Mouse (Mus musculus): ENCODE data around the gene Slc6a5. TPM values are rescaled to one million over a fixed set of nuclear protein-coding genes. Genes with fewer than 3 reads are reported as not detected.

The Slc6a5 gene
- total and polyA plus RNA-seq, 3 experiments: 0.02 TPM; not detected in 2

- H3K4me3 ChIP-seq: no peak overlapping the region
- DNase-seq: no peak
- TF ChIP-seq CTCF (IDR thresholded peaks at IDR 0.05) (no peak), EP300 (IDR thresholded peaks at IDR 0.05; ENCODE audit: insufficient read depth, low read depth, low read length) (no peak), POLR2A (IDR thresholded peaks at IDR 0.05; ENCODE audit: insufficient read depth, low read depth, low read length) (no peak)
- H3K36me3 ChIP-seq (ENCODE audit: control insufficient read depth, insufficient read depth, low read length): no peaks in the 10 kb centered on the region
- H3K27me3 ChIP-seq (ENCODE audit: control insufficient read depth, insufficient read depth, low read length): no peaks in the 10 kb centered on the region
- H3K79me2 ChIP-seq (replicated peaks; ENCODE audit: control insufficient read depth, insufficient read depth, low read length): no peaks in the 10 kb centered on the region
- 84% methylated on average over 13 of the region's 13 CpGs for WGBS
- H3K9ac ChIP-seq (ENCODE audit: low read depth, low read length): no peak overlapping the region
- no peaks in the 10 kb centered on the region for H3K4me1 ChIP-seq (ENCODE audit: control insufficient read depth, insufficient read depth, low read length)
- no peak overlapping the region for H3K27ac ChIP-seq
- intact Hi-C loops (cut with DNase I): no loop called here
These were observed 30.9 kb upstream of the Slc6a5 start for GRCm38 (mm10) chr7:49879051-49879450.

- Histone ChIP-seq H3K4me3 (no peak overlapping the region), H3K27ac (no peak overlapping the region), H3K79me2 (replicated peaks; ENCODE audit: control insufficient read depth, insufficient read depth, low read length) (no peaks in the 10 kb centered on the region), H3K36me3 (ENCODE audit: control insufficient read depth, insufficient read depth, low read length) (no peaks in the 10 kb centered on the region), H3K9ac (ENCODE audit: low read depth, low read length) (no peak overlapping the region), H3K4me1 (ENCODE audit: control insufficient read depth, insufficient read depth, low read length) (no peaks in the 10 kb centered on the region), H3K27me3 (ENCODE audit: control insufficient read depth, insufficient read depth, low read length) (no peaks in the 10 kb centered on the region)
- intact Hi-C loops (cut with DNase I): no loop called here
- WGBS: 73% methylated on average over 8 of the region's 8 CpGs
- no peak for DNase-seq
- TF ChIP-seq CTCF (IDR thresholded peaks at IDR 0.05): no peak
These were observed 29.8 kb upstream of the Slc6a5 start for GRCm38 (mm10) chr7:49879998-49880707.

- Histone ChIP-seq H3K27me3 (ENCODE audit: control insufficient read depth, insufficient read depth, low read length) (no peaks in the 10 kb centered on the region), H3K9ac (ENCODE audit: low read depth, low read length) (no peak overlapping the region), H3K79me2 (replicated peaks; ENCODE audit: control insufficient read depth, insufficient read depth, low read length) (no peaks in the 10 kb centered on the region), H3K36me3 (ENCODE audit: control insufficient read depth, insufficient read depth, low read length) (no peaks in the 10 kb centered on the region), H3K27ac (no peak overlapping the region), H3K4me1 (ENCODE audit: control insufficient read depth, insufficient read depth, low read length) (no peaks in the 10 kb centered on the region), H3K4me3 (no peak overlapping the region)
- intact Hi-C loops (cut with DNase I): no loop called here
- TF ChIP-seq CTCF (IDR thresholded peaks at IDR 0.05) (no peak), EP300 (IDR thresholded peaks at IDR 0.05; ENCODE audit: insufficient read depth, low read depth, low read length) (no peak), POLR2A (IDR thresholded peaks at IDR 0.05; ENCODE audit: insufficient read depth, low read depth, low read length) (no peak)
- DNase-seq: no peak
- WGBS: 13% methylated on average over 4 of the region's 4 CpGs
These were observed 27.7 kb upstream of the Slc6a5 start for GRCm38 (mm10) chr7:49882288-49882687.

GRCm38 (mm10) chr7:49882694-49883389 lies 27.1 kb upstream of the Slc6a5 start:
- Histone ChIP-seq H3K79me2 (replicated peaks; ENCODE audit: control insufficient read depth, insufficient read depth, low read length) (no peaks in the 10 kb centered on the region), H3K36me3 (ENCODE audit: control insufficient read depth, insufficient read depth, low read length) (no peaks in the 10 kb centered on the region), H3K4me1 (ENCODE audit: control insufficient read depth, insufficient read depth, low read length) (no peaks in the 10 kb centered on the region), H3K4me3 (no peak overlapping the region), H3K27me3 (ENCODE audit: control insufficient read depth, insufficient read depth, low read length) (no peaks in the 10 kb centered on the region), H3K9ac (ENCODE audit: low read depth, low read length) (no peak overlapping the region), H3K27ac (no peak overlapping the region)
- no peak for DNase-seq
- intact Hi-C loops (cut with DNase I): no loop called here
- WGBS: 17% methylated on average over 16 of the region's 16 CpGs
- TF ChIP-seq POLR2A (IDR thresholded peaks at IDR 0.05; ENCODE audit: insufficient read depth, low read depth, low read length): no peak

- no peak overlapping the region for H3K9ac ChIP-seq (ENCODE audit: low read depth, low read length)
- no peaks in the 10 kb centered on the region for H3K36me3 ChIP-seq (ENCODE audit: control insufficient read depth, insufficient read depth, low read length)
- no peaks in the 10 kb centered on the region for H3K27me3 ChIP-seq (ENCODE audit: control insufficient read depth, insufficient read depth, low read length)
- intact Hi-C loops (cut with DNase I): no loop called here
- no peak for DNase-seq
- TF ChIP-seq CTCF (IDR thresholded peaks at IDR 0.05) (no peak), EP300 (IDR thresholded peaks at IDR 0.05; ENCODE audit: insufficient read depth, low read depth, low read length) (no peak), POLR2A (IDR thresholded peaks at IDR 0.05; ENCODE audit: insufficient read depth, low read depth, low read length) (no peak)
- 61% methylated on average over 2 of the region's 2 CpGs for WGBS
- H3K79me2 ChIP-seq (replicated peaks; ENCODE audit: control insufficient read depth, insufficient read depth, low read length): no peaks in the 10 kb centered on the region
- H3K27ac ChIP-seq: no peak overlapping the region
- no peaks in the 10 kb centered on the region for H3K4me1 ChIP-seq (ENCODE audit: control insufficient read depth, insufficient read depth, low read length)
- no peak overlapping the region for H3K4me3 ChIP-seq
These were observed 22.1 kb upstream of the Slc6a5 start for GRCm38 (mm10) chr7:49887776-49888390.

GRCm38 (mm10) chr7:49894786-49895185 lies 15.2 kb upstream of the Slc6a5 start:
- TF ChIP-seq POLR2A (IDR thresholded peaks at IDR 0.05; ENCODE audit: insufficient read depth, low read depth, low read length) (no peak), CTCF (IDR thresholded peaks at IDR 0.05) (no peak), EP300 (IDR thresholded peaks at IDR 0.05; ENCODE audit: insufficient read depth, low read depth, low read length) (no peak)
- Histone ChIP-seq H3K4me1 (ENCODE audit: control insufficient read depth, insufficient read depth, low read length) (no peaks in the 10 kb centered on the region), H3K27me3 (ENCODE audit: control insufficient read depth, insufficient read depth, low read length) (no peaks in the 10 kb centered on the region), H3K36me3 (ENCODE audit: control insufficient read depth, insufficient read depth, low read length) (no peaks in the 10 kb centered on the region), H3K27ac (no peak overlapping the region), H3K9ac (ENCODE audit: low read depth, low read length) (no peak overlapping the region), H3K79me2 (replicated peaks; ENCODE audit: control insufficient read depth, insufficient read depth, low read length) (no peaks in the 10 kb centered on the region), H3K4me3 (no peak overlapping the region)
- WGBS: 57% methylated on average over 2 of the region's 2 CpGs
- DNase-seq: no peak
- intact Hi-C loops (cut with DNase I): no loop called here
